Mouse (Mus musculus) c-Kit-positive CD71-negative TER-119-negative erythroid progenitor cells, embryonic 14.5 days (primary cell): ENCODE data around the gene Itpk1.
A peak's percentile ranks its signal among the peaks of the same experiment; 100 is the strongest.

ENCODE experiments used
- DNase-seq: peaks from one replicate; pipeline ENCODE4 v3.0.0-alpha.2; 2013; ENCODE audit warnings: low read depth

Itpk1 gene

GRCm38 (mm10) chr12:102625118-102625517 lies 79.6 kb downstream of the Itpk1 start:
- no peak for DNase-seq

DNA sequence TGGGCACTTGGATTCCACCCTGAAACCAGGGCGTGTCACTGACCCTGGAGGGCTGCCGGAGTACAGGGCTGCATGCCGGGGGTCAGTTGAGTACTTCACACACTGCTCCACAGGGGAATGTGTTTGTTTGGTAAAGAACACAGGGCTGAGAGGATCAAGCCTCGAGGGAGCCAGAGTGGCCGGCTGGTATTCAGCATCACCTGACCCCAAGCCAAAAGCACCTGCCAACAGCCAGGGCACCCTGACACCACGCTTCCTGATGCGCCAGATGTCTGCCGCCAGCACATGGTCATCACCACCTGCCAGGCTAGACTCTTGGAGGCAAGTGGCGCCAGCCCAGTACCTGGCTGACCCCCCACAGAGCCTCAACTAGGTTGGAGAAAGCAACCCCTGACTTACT lies 80.9 kb downstream of the Itpk1 start:
- no peak for DNase-seq

DNA sequence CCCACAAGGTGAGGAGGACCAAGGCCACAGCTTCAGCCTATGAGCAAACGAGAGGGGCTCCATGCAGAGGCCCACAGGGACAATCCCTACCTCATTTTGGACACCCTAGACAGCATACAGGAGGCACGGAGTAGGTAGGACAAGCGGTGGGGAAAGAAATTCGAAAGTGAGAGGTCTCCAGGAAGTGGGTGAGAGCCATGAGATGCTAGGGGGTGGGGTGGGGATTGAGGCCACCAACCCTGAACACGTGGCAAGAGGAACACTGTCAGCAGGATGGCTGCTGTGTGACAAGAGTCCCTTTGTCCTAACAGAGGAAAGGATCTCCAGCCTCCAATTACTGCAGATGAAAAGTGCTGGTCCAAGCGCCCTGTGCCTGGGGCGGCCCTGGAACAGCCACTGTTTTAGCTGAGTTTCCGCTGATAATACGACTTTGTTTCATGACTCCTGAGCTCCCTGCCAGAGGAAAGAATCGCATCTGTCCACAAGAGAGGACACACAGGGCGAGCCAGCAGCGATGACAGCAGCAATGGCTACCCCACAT lies 82.4 kb downstream of the Itpk1 start:
- no peak for DNase-seq

GRCm38 (mm10) chr12:102621811-102622210 lies 82.9 kb downstream of the Itpk1 start:
- no peak for DNase-seq

DNA sequence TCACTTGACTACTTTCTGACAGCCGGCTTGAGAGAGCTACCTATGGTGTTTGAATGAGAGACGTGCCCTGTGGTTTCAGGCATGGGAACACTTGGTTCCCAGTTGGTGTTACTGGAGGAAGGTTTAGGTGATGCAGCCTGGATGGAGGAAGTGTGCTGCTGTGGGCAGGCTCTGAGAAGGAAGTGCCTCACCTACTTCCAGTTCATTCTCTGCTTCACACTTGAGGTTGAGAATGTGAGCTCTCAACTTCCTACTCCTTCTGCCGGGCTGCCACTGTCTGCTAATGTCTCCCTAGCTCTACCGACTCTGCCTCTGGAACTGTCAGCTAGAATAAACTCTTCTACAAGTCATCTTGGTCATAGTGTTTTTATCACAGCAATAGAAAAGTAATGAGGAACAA lies 83.5 kb downstream of the Itpk1 start:
- DNase-seq, result no peak

GRCm38 (mm10) chr12:102619908-102620307 lies 84.8 kb downstream of the Itpk1 start:
- peak; percentile 23 for DNase-seq

DNA sequence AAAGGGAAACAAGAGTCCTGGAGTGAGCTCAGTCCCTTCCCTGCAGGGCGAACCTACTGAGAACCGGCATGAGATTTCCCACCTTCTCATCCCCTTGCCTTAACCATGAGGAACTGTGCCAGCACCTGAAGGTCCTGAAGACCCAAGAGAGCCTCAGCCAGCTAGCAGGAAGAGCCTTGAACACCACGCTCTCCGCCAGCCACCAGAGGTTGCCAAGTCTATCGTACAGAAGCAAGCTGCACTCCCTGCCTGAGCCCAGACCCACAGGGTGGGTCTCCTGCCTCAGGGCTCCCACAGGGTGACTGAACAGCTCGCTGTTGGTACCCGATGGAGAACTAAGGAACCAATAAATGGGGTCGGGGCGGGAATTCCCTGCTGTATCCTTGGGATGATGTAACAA lies 86.6 kb downstream of the Itpk1 start:
- DNase-seq, result no peak

DNA sequence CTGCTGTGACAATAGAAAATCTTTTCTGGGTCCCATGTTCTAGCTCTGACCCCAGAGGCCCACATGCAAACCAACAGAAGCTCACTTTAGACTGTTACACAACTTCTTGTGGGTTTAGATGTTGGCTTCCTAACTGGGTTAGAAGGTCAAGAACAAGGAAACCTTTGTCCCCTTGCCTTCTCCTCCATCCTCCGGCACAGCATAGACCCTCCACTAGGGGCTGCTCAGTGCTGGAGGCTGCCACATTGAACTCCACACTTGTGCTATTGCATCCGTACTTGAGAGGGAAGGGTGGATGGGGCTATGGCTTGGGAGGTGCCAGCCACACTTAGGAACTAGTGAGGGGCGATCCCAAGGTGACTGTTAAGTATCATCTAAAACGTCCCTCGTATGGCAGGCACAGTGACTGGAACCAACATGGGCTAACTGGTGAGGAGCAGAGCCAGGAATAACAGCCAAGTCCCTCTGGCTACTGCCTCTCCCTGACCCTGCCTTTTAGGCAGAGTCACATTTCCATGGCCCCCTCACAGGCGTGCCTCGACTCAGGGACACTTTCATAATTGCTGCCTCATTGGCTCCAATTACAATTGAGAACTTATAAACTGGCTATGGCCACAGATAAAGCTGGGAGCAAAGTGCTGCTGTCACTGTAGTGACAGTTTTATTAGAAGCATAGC lies 87.7 kb downstream of the Itpk1 start:
- no peak for DNase-seq

GRCm38 (mm10) chr12:102616201-102616600 lies 88.5 kb downstream of the Itpk1 start:
- no peak for DNase-seq

DNA sequence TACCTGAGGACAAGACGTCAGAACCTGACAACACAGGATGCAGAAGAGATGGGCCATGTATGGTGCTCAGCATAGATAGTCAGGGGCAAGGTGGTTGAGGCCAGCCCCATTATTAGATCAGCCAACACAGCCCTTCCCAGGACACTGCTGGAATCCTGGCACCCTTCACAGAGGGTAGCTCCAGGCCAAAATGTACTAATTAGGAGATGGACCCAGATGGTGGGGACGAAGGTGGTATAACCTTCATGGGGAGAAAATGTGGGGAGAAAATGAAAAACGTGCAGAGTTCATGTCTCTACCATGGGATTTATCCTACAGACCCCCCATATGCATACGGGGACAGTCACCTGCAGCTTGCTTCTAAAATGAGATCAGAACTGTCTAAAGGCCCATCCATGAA lies 91.3 kb downstream of the Itpk1 start:
- DNase-seq, result no peak

- no peak for DNase-seq
Measured at GRCm38 (mm10) chr12:102612431-102612830, 92.3 kb downstream of the Itpk1 start.

- DNase-seq, result no peak
Measured at GRCm38 (mm10) chr12:102610927-102611326, 93.8 kb downstream of the Itpk1 start.

DNA sequence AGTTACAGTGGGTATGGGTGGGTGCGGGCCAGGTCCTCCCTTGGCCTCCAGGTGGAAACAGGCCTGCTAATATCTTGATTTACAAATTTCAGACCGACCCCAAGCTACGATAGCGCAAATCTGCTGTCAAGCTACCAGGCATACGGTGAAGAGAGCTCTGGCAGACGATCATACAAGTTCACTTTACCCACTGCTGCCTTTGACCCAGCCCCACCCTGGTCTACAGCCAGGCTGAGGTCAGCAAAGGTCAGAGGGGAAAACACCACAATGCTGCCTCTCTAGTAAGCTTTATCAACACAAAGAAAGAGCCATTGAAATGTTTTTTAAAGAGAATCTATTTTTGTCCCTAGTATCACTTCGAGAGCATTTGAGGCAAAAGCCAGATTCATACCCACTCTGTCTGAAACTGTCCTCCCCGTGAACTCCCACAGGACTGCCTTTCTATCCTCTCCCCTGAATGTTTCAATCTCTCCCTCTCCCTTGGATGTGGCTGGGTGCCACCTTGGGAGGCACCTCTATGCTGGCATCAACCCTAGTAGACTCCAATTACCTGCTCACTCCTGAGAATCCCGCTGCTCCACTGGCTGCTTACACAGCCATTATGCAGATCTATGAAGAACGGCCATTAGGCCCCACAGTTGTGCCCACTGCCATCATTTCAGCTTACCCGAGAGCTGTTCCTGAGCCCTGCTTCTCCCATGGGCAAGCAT lies 96.8 kb downstream of the Itpk1 start:
- DNase-seq, result no peak

GRCm38 (mm10) chr12:102607066-102607465 lies 97.7 kb downstream of the Itpk1 start:
- DNase-seq, result no peak

DNA sequence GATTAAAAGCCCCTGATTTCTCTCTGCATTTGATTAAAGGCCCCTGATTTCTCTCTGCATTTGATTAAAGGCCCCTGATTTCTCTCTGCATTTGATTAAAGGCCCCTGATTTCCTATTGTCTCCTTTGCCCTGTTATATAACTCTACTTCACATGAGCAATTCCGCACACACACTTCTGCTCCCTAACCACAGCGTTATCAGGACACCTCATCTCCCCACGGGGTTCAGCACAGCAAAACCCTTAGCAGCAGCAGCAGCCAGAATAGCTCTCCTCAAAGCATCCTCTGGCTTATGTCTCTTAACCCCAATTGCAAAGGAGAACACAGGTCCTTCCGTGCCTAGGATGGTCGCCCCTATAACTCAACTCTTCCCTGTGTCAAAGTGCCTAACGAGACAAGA lies 99.1 kb downstream of the Itpk1 start:
- no peak for DNase-seq

- DNase-seq, result no peak
Measured at GRCm38 (mm10) chr12:102602255-102603041, 102.3 kb downstream of the Itpk1 start.

GRCm38 (mm10) chr12:102601847-102602246 lies 102.9 kb downstream of the Itpk1 start:
- no peak for DNase-seq

- no peak for DNase-seq
Measured at GRCm38 (mm10) chr12:102600345-102600744, 104.4 kb downstream of the Itpk1 start.

DNA sequence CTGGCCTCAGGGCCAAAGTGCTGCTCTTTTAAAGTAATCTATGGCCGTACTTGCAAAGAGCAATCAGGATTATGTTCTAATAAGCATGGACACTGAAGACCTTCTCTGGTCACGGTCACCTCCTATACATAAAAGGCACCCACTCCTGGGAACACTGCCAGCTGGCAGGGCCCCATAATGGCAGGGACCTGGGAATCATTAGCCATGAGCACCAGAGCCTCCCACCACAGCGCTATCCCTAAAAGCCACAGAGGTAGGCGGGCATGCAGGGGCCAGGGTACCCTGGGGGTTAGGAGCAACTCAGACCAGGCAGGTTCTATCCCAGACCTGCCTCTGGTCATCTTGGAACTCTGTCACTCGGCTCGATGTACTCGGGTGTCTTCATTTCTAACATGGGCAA lies 104.9 kb downstream of the Itpk1 start:
- no peak for DNase-seq

GRCm38 (mm10) chr12:102598535-102598934 lies 106.2 kb downstream of the Itpk1 start:
- DNase-seq, result no peak

DNA sequence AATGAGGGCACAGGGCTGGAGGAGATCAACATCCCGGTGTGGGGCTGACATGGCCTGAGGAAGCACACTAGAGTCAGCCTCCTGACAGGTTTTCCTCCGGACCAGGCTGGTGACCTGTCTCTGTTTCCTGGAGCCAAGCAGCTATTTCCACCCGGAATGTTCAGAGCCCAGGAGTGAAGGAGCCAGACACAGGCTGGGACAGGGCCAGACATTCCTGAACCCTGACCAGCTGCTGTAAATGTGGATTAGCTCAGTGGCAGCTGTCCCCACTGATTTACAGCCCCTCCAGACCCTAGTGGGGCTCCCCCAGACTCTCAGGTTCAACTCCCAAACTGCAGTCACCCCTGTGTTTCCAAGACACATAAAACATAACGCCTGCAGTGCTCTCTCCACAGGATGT lies 107.3 kb downstream of the Itpk1 start:
- no peak for DNase-seq

- DNase-seq, result no peak
Measured at GRCm38 (mm10) chr12:102596410-102596809, 108.3 kb downstream of the Itpk1 start.

- DNase-seq, result no peak
Measured at GRCm38 (mm10) chr12:102594627-102595026, 110.1 kb downstream of the Itpk1 start.
